Mouse (Mus musculus) c-Kit-negative CD71-positive TER-119-positive erythroid progenitor cells, embryonic 14.5 days (primary cell): ENCODE measurements at regions not wholly inside any gene's neighbourhood (a gene's known extent, or its start where the extent isn't known, plus 50 kb on each side); places are given as distances from the start of the nearest gene placed in this dataset.
A peak's percentile ranks its signal among the peaks of the same experiment; 100 is the strongest.

Experiments used
- DNase-seq: peaks from one replicate; pipeline ENCODE4 v3.0.0-alpha.2; 2013; ENCODE audit warnings: low read depth, low spot score

- DNase-seq = no peak
These were observed 66.2 kb upstream of the Glrp1 start for GRCm38 (mm10) chr1:88575917-88576669.

GRCm38 (mm10) chr1:88575291-88575690, 65.4 kb upstream of the Glrp1 start:
- DNase-seq = no peak

- DNase-seq = no peak
These were observed 62.3 kb upstream of the Glrp1 start for GRCm38 (mm10) chr1:88572161-88572560.

- no peak for DNase-seq
These were observed 58.7 kb upstream of the Glrp1 start for GRCm38 (mm10) chr1:88568447-88569053.

GRCm38 (mm10) chr1:88567198-88567597, 57.3 kb upstream of the Glrp1 start:
- DNase-seq = no peak

- no peak for DNase-seq
These were observed 56.6 kb upstream of the Glrp1 start for GRCm38 (mm10) chr1:88566426-88566825.

- DNase-seq = no peak
These were observed 55.0 kb upstream of the Glrp1 start for GRCm38 (mm10) chr1:88564825-88565224.

- DNase-seq = peak; percentile 26
These were observed 52.5 kb upstream of the Glrp1 start for GRCm38 (mm10) chr1:88562361-88562760.

GRCm38 (mm10) chr1:88560771-88561170, 50.9 kb upstream of the Glrp1 start:
- DNase-seq = no peak
